Mouse (Mus musculus): ENCODE results near the gene Palm.

Gene Palm

DNA sequence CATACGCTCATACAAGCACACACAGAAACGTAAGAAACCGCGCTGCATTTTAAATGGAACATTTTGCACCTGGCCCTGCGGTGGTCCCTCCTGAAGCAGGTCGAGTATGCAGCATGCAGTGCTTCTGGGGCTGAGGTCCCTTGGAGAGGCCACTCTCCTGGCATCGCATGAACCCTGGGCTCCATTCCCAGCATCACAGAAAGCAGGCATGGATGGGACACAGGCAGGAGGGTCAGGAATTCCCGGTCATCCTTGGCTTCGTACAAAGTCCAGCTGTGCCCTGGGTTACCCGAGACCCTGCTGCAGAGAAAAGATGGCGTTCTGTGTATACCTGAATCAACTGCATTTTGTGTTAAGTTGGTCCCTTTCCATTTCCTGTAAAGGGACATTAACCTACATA, 7.1 kb downstream of the Palm start:
- no peak for DNase-seq

DNA sequence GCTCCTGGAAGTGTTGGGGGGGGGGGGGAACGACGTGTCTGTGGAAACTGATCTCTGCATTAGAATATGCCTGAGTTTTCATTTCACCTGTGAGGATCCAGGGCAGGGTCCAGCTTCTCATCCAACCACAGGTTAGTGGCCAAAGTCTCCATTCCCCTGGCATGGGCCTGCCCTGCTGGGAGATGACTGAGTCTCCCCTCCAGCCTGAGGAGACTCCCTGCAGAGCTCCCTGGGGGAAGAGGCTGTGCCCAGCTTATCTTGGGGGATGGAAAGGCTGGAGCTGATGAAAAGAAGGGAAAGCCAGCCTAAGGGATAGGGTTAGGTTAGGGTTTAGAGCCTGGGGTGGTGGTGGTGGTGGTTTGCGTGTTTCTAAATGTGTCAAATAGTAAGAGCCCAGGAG, 8.5 kb downstream of the Palm start:
- no peak for DNase-seq

DNA sequence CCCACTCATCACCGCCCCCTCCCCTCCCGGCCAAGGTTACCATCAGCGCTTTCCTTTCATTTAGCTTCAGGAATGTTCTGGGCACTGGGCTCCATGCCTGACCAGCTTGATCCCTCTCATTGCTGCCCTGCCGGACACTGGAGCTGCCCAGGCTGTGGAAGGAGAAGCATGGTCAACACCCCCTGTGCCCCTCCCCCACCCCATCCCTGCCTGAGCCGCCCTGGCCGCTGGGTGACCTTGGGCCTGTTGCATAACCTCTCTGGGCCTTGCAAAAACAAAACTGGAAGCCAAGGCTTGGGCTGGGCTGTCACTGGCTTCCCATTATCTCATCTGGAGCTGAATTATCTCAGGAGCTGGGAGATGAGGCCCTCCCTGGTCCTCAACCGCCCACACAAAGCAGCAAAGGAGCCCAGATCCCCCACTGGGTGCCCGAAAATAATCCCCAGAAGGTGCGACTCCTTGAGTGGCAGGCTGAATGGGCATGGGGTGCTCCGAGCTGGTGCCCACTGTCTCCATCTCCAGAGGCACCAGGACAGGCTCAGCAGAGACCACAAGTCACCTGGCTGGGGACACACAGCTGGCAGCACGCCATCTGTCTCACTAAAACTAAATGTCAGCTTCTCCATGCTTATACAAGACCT, 9.1 kb downstream of the Palm start:
- peak; percentile 79 for DNase-seq

DNA sequence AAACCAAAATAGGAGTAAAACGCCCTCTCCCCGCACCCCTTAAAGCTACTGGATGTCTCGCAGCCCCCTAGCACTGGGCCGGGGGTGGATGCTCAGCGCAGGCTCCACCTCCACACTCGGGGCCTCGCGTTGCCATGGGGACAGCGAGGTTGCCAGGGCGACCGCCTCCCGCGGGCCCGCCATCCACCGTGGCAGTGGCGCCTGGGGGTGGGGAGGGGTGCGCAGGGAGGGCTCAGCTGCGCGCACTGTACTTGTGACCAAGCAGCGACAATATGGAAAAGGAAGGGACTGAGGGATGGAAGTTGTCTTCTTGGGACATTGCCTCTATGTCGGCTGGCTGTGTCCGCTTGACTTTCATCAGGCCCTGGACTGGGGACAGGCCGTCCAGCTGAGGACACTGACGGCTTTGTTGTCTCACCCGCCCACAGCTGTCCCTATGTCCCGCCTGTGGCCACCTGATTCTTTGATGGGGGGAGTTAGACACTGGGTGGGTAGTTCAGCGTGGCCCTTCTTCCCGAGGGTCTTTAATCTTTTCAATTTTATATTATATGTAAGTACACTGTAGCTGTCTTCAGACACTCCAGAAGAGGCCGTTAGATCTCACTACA, 10.4 kb downstream of the Palm start:
- DNase-seq: no peak

DNA sequence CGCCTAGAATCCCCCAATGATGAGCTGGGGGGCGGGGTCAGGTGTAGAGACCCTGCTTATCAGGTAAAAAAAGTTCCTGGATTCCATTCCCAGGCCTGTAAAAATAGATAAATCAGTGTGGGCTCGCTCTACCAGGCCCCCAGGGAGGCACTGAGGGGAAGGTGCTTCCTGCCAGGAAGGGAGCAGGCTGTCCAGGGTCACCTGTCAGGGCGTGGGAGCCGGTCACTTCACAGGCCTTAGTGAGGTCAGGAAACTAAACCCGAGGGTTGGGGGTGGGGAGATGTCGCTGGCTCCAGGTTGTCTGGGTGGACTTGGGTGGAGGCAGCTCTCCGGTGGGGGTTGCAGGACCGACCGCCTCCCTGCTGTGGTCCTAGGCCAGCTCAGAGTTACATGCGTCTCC, 12.3 kb downstream of the Palm start:
- no peak for DNase-seq

DNA sequence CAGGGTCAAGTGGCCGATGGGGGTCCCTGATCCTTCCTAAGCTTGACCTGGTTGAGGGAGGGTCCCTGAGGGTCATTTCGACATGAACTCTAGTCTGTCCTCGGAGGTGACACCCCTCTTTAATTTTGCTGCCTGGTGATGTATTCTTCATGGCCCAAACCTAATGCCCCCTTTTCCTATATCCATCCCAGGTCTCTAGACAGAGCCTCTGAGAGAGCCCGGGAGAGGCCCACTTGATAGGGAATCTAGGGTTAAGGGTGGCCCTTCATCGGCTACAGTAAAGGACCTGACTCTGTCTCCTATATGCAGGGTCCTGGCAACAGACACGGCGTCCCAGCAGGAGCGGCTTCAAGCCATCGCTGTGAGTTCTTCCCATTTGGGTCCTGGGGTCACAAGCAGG, 13.0 kb downstream of the Palm start:
- no peak for DNase-seq

DNA sequence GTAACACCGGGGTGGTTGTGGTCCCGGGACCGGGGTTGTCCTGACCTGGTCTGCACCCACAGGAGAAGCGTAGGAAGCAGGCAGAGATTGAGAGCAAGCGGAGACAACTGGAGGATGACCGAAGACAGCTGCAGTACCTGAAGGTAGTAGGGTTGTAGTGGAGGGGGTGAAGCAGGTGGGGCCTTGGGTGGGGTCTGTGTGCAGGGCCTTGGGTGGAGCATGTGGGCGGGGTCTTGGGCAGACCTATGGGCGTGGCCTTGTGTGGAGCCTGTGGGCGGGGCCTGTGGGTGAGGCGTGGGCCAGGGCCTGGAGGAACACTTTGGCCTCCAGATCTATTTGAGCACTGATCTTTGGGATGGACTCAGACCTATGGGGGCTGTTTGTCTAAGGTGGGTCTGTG, 13.6 kb downstream of the Palm start:
- DNase-seq: no peak

DNA sequence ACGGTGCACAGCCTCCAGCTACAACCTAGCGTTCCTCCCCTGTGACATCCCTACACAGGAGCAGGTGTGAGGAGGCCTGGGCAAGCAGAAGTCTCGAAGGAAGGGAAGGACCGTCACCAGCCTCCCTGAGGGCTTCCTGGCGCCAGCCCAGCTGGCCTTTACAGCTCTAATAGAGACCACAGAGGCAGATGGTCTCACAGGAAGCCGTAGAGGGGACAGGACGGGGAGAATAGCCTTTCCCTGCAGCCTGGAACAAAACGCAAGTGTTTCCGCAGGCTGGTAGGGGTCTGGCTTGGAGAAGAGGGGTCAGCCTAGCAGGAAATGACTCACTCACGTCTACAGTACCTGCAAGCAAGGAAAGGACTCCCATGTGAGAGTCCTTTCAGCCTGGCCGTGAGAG, 14.5 kb downstream of the Palm start:
- no peak for DNase-seq

DNA sequence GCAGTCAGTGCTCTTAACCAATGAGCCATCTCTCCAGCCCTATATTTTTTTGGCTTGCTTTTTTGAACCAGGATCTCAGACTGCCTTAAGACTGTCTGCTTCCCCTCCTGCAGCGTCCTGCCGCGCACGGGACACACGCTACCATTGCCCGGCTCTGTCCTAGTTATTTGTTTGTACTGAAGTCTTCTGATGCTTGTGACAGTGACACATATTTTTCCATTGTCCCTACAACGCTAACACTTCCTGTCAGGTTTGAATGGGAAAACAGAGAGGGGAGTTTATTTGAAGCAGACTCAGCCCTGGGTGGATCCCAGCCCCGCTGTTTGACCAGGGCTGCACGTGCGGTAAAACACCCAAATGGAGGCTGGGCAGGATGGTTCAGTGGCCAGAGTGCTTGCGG, 15.4 kb downstream of the Palm start:
- peak; percentile 57 for DNase-seq

DNA sequence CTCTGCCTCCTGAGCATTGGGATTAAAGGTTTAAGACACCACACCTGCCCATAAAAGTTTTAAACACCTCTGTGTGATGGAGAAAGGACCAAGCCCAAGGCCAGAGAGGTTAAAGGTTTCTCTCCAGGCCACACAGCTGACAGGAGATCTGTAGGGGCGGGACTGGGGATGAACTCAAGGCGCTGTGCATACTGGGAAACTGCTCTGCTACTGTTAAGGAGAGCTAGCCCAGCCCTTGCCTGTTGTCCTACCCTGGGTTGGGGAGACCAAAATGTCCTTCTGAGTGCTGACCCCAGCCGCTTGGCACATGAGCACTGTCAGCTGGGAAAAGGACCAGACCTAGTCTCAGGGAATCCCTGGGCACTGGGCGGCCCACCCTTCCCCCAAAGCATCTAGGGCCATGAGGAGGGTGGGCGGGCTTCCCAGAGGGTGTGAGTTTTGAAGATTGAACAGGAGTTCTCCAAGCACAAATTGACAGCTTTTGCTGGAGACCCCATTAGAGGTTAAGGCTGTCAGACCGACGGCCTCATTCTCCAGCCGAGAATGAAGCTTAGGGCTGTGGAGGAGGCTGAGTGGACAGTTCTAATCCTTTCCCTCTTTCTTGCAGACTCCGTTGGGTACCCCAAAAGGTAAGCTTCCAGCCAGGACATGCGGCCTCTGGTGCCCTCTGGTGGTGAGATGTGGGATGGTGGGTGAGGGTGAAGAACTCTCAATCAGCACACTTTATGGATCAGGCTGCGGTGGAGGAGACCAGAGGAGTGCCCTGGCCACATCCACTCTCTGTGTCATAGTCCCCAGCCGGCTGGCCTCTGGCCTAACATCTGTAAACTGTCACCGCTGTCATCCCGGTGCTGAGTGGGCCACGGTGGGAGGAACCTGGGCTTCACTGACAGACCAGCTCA, 18.6 kb downstream of the Palm start:
- DNase-seq: peak; percentile 89

DNA sequence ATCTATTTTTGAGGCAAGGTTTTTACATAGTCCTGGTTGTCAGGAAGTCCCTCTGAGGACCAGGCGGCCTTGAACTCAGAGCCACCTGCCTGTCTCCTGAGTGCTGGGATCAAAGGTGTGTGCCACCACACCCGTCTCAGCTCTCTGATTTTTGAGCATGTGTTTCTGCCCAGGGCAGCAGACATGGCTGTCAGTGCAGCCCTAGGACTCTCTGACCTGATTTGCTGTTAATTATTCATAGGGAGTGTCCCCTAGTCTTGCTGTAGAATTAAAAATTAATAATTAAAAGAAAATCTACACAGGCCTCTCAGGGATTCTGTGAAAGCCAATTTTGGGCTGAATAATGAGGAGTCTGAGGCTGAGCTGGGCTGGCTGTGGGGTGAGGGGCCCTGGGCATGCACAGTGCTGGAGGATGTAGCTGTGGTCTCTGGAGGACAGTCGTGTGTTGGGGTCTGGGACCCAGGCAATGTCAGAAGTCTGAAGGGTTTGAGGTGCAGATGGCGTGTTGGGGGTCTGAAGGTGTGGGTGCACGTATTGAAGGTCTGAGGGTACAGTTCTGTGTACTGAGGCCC, 21.0 kb downstream of the Palm start:
- no peak for DNase-seq

DNA sequence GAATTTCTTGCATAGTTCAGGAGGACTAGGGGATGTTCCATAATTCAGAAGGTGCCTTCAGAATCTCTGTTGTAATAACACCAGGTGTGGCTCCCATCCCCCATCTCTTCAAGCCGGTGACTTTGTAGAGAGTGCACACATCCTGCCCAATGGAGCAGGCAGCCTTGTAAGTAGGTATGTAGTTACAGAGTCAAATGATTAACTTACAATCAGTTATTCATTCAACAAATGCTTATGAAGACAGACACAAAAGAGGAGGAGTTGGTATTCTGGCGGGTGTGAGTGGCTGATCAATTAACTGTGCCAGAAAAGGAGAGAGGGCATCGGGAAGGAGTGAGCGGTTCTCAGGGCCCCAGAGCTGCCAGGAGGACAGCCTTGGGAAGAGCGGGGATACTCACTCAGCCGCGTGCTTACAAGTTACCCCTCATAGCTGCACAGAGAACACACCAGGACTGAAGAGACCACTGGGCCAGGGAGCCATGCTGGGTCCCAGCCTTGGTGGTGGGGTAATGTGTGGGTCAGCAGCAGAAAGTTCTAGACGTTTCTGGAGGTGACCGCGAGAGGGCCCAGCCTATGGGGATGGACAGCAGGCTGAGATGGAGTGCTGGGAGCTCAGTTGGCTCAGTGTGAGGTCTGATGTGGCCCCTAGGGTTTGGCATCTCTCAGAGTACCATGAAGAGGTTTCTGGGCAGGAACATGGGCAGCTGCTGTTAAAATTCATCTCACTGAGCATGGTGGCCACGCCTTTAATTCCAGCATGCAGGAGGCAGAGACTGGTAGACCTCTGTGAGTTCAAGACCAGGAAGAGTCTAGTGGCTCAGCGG, 22.5 kb downstream of the Palm start:
- DNase-seq: no peak

DNA sequence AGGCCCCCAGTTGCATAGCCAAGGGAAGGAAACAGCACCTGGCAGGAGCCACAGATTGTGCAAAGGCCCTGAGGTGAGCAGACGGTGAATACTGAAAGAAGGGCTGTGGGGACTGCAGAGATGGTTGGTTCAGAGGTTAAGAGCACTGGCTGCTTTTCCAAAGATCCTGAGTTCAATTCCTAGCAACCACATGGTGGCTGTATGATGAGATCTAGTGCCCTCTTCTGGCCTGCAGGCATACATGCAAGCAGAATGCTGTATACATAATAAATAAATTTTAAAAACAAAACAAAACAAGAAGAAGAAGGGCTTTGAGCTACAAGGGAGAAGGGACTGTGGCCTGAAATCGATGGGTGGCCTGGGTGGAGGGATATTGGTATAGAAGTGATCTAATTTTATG, 23.7 kb downstream of the Palm start:
- DNase-seq: no peak

DNA sequence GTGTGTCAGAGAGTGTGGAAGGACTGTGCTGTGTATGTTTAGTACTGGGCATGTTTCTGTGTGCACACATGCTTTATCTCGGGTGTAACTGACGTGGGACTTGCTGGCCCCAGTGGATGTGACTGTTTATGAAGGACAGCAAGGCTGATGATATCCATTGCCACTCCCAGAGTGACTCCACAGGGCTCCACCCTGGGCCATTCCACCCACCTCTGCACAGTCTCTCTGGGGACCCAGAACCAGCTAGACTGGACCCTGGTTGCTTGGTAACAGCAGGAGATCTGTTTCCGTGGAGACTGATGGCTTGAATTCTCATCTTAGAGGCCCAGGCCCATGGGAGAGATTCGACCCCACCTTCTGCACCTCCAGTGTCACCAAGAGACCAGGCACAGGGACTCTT, 24.9 kb downstream of the Palm start:
- DNase-seq: no peak

DNA sequence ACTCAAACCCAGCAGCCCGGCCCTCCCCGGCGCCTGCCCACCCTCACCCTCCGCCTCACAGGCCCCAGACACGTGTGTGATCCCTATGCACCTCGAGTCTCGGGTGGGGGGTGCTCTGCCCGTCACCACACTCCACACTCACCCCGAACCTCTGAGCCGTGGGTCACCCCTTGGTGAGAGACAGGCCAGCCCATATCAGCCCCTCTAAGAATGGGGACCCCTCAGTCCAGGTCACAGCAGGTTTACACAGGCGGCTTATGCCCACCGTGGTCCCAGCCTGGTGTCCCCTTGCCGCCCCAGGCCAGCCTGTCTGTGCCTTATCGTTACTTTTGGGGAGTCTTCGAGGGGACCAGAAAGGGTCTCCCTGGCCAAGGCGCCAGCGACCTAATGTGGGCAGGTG, 26.2 kb downstream of the Palm start:
- DNase-seq: no peak

DNA sequence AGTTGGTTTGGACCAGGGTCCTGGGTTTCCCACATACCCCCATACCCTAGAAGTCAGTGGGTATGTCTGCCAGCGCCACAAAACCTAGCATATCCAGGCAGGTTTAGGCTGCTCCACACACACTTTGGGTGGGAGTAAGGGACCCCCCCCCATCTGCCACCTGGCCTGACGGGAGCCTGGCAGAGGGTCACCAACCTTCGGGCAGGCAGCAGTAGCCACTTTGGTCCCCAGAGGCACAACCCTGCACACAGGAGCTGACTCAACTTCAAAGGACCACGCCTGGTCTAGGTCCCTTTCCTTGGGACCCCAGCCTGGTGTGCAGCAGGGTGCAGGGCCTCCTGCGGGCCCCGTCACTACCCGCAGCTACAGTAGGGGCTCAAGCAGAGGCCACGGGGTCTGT, 26.9 kb downstream of the Palm start:
- no peak for DNase-seq

DNA sequence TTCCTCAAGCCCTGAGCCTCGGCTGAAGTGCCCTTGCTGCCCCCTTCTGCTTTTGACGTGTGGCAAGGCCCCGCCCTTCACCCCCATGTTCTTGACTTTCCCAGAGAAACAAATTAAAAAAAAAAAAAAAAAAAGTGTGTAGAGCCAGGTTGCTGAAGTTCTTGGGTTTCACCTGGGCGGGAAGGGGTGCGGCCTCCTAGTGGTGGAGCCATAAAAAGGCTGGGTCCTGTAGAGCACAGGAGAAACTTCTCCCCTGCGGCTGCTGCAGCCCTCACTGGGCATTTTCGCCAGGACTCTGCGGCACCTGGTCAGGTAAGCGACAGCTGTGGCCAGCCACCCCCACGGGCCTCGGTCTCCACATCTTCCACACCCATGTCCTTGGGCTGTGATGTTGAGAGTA, 27.4 kb downstream of the Palm start, which contains the start of gene Misp:
Misp (plus strand) TSS at position 208 of the 400 bp plus-strand sequence.
- DNase-seq: peak; percentile 38

DNA sequence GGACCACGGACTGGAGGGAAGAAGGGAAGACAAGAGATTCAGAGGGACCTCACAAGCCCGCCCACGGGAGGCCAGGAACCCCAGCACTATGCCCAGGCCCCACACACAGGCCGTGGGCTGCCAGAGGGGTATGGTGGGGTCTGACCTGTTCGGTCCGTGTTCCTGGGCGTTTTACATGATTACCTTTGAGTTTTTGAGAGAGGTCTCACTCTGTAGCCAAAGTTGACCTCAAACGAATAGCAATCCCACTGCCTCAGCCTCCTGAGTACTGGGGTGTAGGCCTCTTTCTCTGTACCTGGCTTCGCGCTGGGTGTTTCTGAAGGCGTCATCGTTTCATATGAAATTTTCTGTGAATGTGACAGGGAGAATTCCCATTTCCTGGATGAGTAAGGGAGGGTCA, 28.4 kb downstream of the Palm start:
- DNase-seq: no peak

DNA sequence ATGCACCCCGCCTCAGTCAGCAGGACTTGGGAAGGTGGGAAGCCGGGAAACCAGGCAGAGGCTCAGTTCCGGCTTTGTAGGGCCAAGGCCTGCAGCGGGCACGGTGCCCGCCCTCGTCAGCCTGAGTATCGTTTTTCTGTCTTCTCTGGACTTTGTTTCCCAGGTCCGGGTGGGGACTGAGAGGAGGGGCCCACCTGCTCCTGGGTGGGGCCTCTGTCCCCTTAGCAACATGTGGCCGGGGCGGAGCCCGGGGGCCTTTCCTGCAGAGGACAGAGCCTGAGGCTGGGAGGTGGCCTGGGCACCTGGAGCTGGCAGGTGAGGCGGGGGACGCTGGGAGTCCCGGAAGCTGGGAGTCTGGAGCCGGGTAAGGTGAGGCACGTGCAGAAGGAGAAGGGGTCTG, 29.0 kb downstream of the Palm start:
- DNase-seq: peak; percentile 46

DNA sequence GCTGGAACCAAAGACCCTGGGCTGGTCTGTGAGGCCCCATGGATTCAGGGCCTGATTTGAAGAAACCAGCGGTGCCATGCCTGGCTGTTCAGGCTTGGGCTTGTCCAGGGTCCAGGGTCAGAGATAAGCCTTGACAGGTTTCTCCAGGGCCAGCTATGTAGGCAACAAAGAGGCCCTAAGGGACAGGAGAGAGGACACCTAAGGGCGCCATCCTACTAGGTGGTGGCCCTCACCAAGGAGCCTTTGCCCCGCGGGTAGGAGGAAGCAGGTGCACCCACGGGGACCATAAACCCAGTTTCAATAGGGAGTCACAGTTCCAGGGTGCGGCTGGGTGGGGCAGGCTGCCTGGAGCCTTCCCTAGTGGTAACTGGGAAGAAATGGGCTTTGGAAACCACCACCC, 29.6 kb downstream of the Palm start:
- no peak for DNase-seq

DNA sequence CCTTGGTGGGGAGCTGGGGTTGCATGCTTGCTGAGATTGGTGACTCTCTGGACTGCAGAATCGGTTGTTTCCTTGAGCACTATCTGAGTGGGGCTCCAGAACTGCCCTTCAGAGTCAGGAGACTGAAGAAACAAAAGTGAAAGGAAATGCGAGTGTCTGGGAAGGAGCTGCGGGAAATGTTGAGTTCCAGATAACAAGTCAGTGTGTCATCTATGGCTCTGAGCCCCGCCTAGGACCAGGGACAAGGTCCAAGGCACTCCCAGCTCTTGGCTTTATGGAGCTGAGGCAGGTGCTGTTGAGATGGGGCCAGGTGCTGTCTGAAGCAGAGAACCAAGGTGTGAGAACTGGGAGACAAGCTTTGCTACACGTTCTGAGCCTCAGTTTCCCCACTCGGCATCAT, 31.0 kb downstream of the Palm start:
- DNase-seq: peak; percentile 73

DNA sequence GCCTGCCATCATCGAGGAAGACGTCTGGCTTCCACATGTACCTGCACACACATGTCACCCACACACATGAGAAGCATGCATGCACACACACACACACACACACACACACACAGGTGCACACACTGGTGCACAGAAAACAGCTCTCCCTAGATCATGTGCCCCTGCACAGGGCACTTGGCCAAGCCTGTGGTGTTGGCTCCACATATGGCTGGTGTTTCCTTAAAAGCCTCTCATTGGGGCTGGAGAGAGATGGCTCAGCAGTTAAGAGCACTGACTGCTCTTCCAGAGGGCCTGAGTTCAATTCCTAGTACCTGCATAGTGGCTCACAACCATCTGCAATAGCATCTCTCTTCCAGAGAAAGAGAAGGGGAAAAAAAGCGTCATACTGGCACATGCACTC, 38.2 kb downstream of the Palm start:
- DNase-seq: no peak
